Mouse (Mus musculus): ENCODE data around the gene 3110040N11Rik.
A peak's percentile ranks its signal among the peaks of the same experiment; 100 is the strongest.

- TF ChIP-seq CTCF (IDR thresholded peaks at IDR 0.05) (peak; percentile 11; the same call in 1 of the 2 replicates), POLR2A (IDR thresholded peaks at IDR 0.05; ENCODE audit: insufficient read depth, low read depth, low read length) (peak; percentile 77), EP300 (IDR thresholded peaks at IDR 0.05; ENCODE audit: insufficient read depth, low read depth, low read length) (peak; percentile 60; the same call in 1 of the 2 replicates)
Observed at GRCm38 (mm10) chr7:81762180-81763109, 26.8 kb downstream of the 3110040N11Rik start, which contains the start of gene Ramac.
